8 mouse cellular contexts compared by ENCODE assay signal in the genomic region with DNA sequence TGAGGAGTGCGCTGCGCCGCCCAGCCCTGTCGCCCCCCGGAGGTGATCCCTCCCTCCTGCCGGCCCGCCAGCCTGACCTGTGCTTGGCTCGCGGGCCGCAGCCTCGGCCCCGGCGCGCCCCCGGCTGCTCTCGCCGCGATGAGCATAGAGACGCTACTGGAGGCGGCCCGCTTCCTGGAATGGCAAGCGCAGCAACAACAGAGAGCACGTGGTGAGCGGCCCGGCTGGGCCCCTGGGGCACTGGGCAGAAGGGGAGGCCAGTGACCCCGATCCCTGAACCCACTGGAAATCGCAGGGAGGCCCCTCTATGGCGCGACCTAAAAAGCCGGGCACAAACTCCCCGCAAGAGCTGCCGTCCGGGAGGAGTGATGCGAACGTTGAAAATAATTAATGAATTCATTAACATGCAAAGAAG. TPM values are rescaled to one million over a fixed set of nuclear protein-coding genes. Genes with fewer than 3 reads are reported as not detected.
DNase-seq lines count a peak whose midpoint lies in the region; ATAC-seq and TF ChIP-seq lines count a peak whose summit lies in the region.

No protein-coding gene starts in this region.

- no peaks in the 10 kb centered on the region for H3K27me3 ChIP-seq in forebrain, embryonic 14.5 days (replicated peaks; ENCODE audit: control insufficient read depth, insufficient read depth, low read length)
- H3K27me3 ChIP-seq in hindbrain, postnatal 0 days (ENCODE audit: insufficient read depth, low read length), result no peaks in the 10 kb centered on the region
- no peaks in the 10 kb centered on the region for H3K27me3 ChIP-seq in liver, embryonic 13.5 days
- H3K27me3 ChIP-seq in neural tube, embryonic 11.5 days (ENCODE audit: control insufficient read depth, insufficient read depth, low read length), result no peaks in the 10 kb centered on the region

- H3K36me3 ChIP-seq in forebrain, embryonic 14.5 days (ENCODE audit: control insufficient read depth, insufficient read depth, low read length), result no peaks in the 10 kb centered on the region; the same call in 1 of the 2 replicates
- no peaks in the 10 kb centered on the region; the same call in 1 of the 2 replicates for H3K36me3 ChIP-seq in hindbrain, postnatal 0 days (ENCODE audit: insufficient read depth, low read length)
- H3K36me3 ChIP-seq in liver, embryonic 13.5 days, result no peaks in the 10 kb centered on the region
- no peaks in the 10 kb centered on the region for H3K36me3 ChIP-seq in neural tube, embryonic 11.5 days (ENCODE audit: control insufficient read depth, insufficient read depth, low read length)

- WGBS in forebrain, embryonic 14.5 days, result under 1% methylated on average over 35 of the region's 35 CpGs
- under 1% methylated on average over 33 of the region's 35 CpGs for WGBS in hindbrain, postnatal 0 days
- WGBS in liver, embryonic 13.5 days (ENCODE audit: insufficient replicate concordance), result under 1% methylated on average over 35 of the region's 35 CpGs
- under 1% methylated on average over 35 of the region's 35 CpGs for WGBS in neural tube, embryonic 11.5 days

- H3K9me3 ChIP-seq in forebrain, embryonic 14.5 days (replicated peaks; ENCODE audit: control insufficient read depth, low read length), result no peaks in the 10 kb centered on the region
- H3K9me3 ChIP-seq in hindbrain, postnatal 0 days (ENCODE audit: low read length), result no peaks in the 10 kb centered on the region
- no peaks in the 10 kb centered on the region for H3K9me3 ChIP-seq in liver, embryonic 13.5 days (replicated peaks)
- no peaks in the 10 kb centered on the region for H3K9me3 ChIP-seq in neural tube, embryonic 11.5 days (ENCODE audit: control insufficient read depth, low read length)

- H3K4me1 ChIP-seq in forebrain, embryonic 14.5 days (ENCODE audit: control insufficient read depth, insufficient read depth, low read length), result peaks cover 15% of the 10 kb centered on the region
- H3K4me1 ChIP-seq in hindbrain, postnatal 0 days (ENCODE audit: insufficient read depth, low read length), result peaks cover 22% of the 10 kb centered on the region
- peaks cover 85% of the 10 kb centered on the region for H3K4me1 ChIP-seq in liver, embryonic 13.5 days (replicated peaks)
- H3K4me1 ChIP-seq in neural tube, embryonic 11.5 days (ENCODE audit: control insufficient read depth, insufficient read depth, low read length), result peaks cover 15% of the 10 kb centered on the region

- TF ChIP-seq CTCF in left cerebral cortex, adult 2 months (IDR thresholded peaks at IDR 0.05), result no peak
- TF ChIP-seq CTCF in brain, embryonic 14.5 days (IDR thresholded peaks at IDR 0.05; ENCODE audit: borderline replicate concordance, extremely low read depth, insufficient read depth, insufficient read length), result no peak
- TF ChIP-seq CTCF in hindbrain, postnatal 0 days (IDR thresholded peaks at IDR 0.05; ENCODE audit: low read depth), result no peak

- TF ChIP-seq POLR2A in brain, embryonic 14.5 days (IDR thresholded peaks at IDR 0.05; ENCODE audit: borderline replicate concordance, extremely low read depth, insufficient read depth, insufficient read length, poor library complexity, severe bottlenecking), result no peak

- H3K9ac ChIP-seq in forebrain, embryonic 14.5 days (ENCODE audit: low read length), result peak overlapping the region; percentile 91
- peak overlapping the region; percentile 97 for H3K9ac ChIP-seq in hindbrain, postnatal 0 days (replicated peaks; ENCODE audit: low read length)
- H3K9ac ChIP-seq in liver, embryonic 13.5 days, result peak overlapping the region; percentile 90
- peak overlapping the region; percentile 67 for H3K9ac ChIP-seq in neural tube, embryonic 11.5 days (ENCODE audit: low read length)

- peak overlapping the region; percentile 96 for H3K27ac ChIP-seq in left cerebral cortex, adult 2 months
- peak overlapping the region; percentile 90 for H3K27ac ChIP-seq in forebrain, embryonic 14.5 days (ENCODE audit: low read depth, low read length)
- peak overlapping the region; percentile 95 for H3K27ac ChIP-seq in hindbrain, postnatal 0 days
- H3K27ac ChIP-seq in liver, embryonic 13.5 days, result peak overlapping the region; percentile 96
- peak overlapping the region; percentile 89 for H3K27ac ChIP-seq in neural tube, embryonic 11.5 days (ENCODE audit: low read depth, low read length)

- peak in 1 of 2 experiments; percentile 59 for DNase-seq in left cerebral cortex, adult 2 months (ENCODE audit: extremely low spot score in 1 of 2, low spot score in 2 of 2)
- DNase-seq in left cerebral cortex, adult 8-10 months (ENCODE audit: low spot score in 2 of 2), result no peak
- peak; percentile 64 for DNase-seq in brain, embryonic 14.5 days (ENCODE audit: low read depth)
- peak; percentile 45 for DNase-seq in forebrain, embryonic 14.5 days (ENCODE audit: low spot score)
- peak; percentile 72 for DNase-seq in hindbrain, postnatal 0 days (ENCODE audit: low spot score)
- DNase-seq in liver, embryonic 13.5 days, result peak; percentile 52
- DNase-seq in neural tube, embryonic 11.5 days (ENCODE audit: low spot score), result peak; percentile 66
- DNase-seq in thymus, postnatal 25 days, result peak; percentile 60

- H3K4me3 ChIP-seq in left cerebral cortex, adult 2 months, result peak overlapping the region; percentile 76
- H3K4me3 ChIP-seq in forebrain, embryonic 14.5 days (ENCODE audit: low read depth, low read length), result peak overlapping the region; percentile 94
- peak overlapping the region; percentile 95 for H3K4me3 ChIP-seq in hindbrain, postnatal 0 days (ENCODE audit: low read length)
- peak overlapping the region; percentile 76 for H3K4me3 ChIP-seq in liver, embryonic 13.5 days (replicated peaks)
- H3K4me3 ChIP-seq in neural tube, embryonic 11.5 days (ENCODE audit: low read depth, low read length), result peak overlapping the region; percentile 63

- ATAC-seq in forebrain, embryonic 14.5 days, result no peak
- ATAC-seq in hindbrain, postnatal 0 days, result no peak
- ATAC-seq in liver, embryonic 13.5 days (ENCODE audit: low read depth), result no peak
- no peak for ATAC-seq in neural tube, embryonic 11.5 days (ENCODE audit: insufficient read depth, low FRiP score, low TSS enrichment)

- intact Hi-C loops in left cerebral cortex, adult 2 months (cut with DNase I), result loop anchor here (5.0 kb wide), 3 partner anchors 109 to 341 kb away; a partner anchor contains a TSS

- peak overlapping the region; percentile 69 for H3K4me2 ChIP-seq in forebrain, embryonic 14.5 days (ENCODE audit: low read length)
- H3K4me2 ChIP-seq in hindbrain, postnatal 0 days (ENCODE audit: low read depth, low read length), result peak overlapping the region; percentile 62
- H3K4me2 ChIP-seq in liver, embryonic 13.5 days, result peak overlapping the region; percentile 100
- H3K4me2 ChIP-seq in neural tube, embryonic 11.5 days (ENCODE audit: low read depth), result peak overlapping the region; percentile 91

RNA-seq across cellular contexts. Expression of a gene that starts 0.5 kb away (rescaled TPM):
- total RNA-seq in left cerebral cortex, adult 2 months (2021), result 10 to 100 TPM; 32.4 to 37.3 TPM
- total RNA-seq in left cerebral cortex, adult 8-10 months (2022), result 10 to 100 TPM; 31.4 to 36.4 (median 33.8) TPM
- 21.5 and 33.4 TPM in 2 replicates for polyA plus RNA-seq in brain, embryonic 14.5 days (2012; rRNA removed)
- polyA plus RNA-seq in forebrain, embryonic 14.5 days (2014; fragmentation: Nextera tagmentation; extraction: Ambion mirVana), result 6.8 and 7.6 TPM in 2 replicates
- total RNA-seq in hindbrain, postnatal 0 days (2014; rRNA removed), result 18.5 and 22.8 TPM in 2 replicates
- 7.0 and 8.4 TPM in 2 replicates for polyA plus RNA-seq in hindbrain, postnatal 0 days (2015; fragmentation: Nextera tagmentation; extraction: Ambion mirVana)
- polyA plus RNA-seq in liver, embryonic 13.5 days (2015; fragmentation: Nextera tagmentation; extraction: Ambion mirVana), result 1.3 and 1.5 TPM in 2 replicates
- 5.2 and 6.9 TPM in 2 replicates for polyA plus RNA-seq in neural tube, embryonic 11.5 days (2014; fragmentation: Nextera tagmentation; extraction: Ambion mirVana)

Comparison
In these comparisons a context has a peak if more than half of its experiments do, and no peak if none do; other contexts are left out.
1. DNase-seq: peak in brain, embryonic 14.5 days (single experiment), forebrain, embryonic 14.5 days (single experiment), hindbrain, postnatal 0 days (single experiment), liver, embryonic 13.5 days (single experiment), neural tube, embryonic 11.5 days (single experiment) and thymus, postnatal 25 days (single experiment); none in left cerebral cortex, adult 8-10 months (0 of 2).
2. Peak in every context shown above with its lines, with median percentiles within 50 percentile points of each other: H3K27ac ChIP-seq, H3K4me3 ChIP-seq, H3K4me2 ChIP-seq and H3K9ac ChIP-seq.